Mouse (Mus musculus): ENCODE data around the gene Pus7l. TPM values are rescaled to one million over a fixed set of nuclear protein-coding genes. Genes with fewer than 3 reads are reported as not detected.

Gene Pus7l
- polyA plus RNA-seq, 1 experiment: not detected

DNA sequence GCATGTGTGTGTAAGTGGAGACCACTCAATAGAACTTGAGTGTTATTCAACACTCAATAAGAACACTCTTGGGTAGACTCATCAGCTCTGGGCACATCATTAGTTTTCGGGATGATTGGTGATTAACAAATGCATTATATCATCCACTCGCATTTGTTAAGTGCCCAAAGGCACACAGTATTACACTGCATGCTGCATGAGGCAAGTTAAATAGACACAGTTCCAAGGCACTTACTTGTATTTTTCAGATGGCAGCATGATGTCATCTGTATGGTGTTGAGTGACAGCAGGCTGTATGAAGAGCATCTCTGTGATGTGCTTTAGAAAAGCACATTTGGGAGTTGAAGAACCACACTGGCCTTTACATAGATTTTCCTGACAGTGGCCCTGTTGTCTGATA, 60.8 kb downstream of the Pus7l start:
- H3K4me3 ChIP-seq (ENCODE audit: insufficient read depth, low read depth, low read length): no peak overlapping the region
- TF ChIP-seq CTCF (IDR thresholded peaks at IDR 0.05; ENCODE audit: insufficient read depth, low read depth, low read length): no peak
- H3K27ac ChIP-seq (ENCODE audit: insufficient read depth, low read depth, low read length): no peak overlapping the region
- WGBS: 61% methylated on average over 2 of the region's 2 CpGs
- H3K4me1 ChIP-seq (ENCODE audit: control insufficient read depth, insufficient read depth, low read length): no peaks in the 10 kb centered on the region

DNA sequence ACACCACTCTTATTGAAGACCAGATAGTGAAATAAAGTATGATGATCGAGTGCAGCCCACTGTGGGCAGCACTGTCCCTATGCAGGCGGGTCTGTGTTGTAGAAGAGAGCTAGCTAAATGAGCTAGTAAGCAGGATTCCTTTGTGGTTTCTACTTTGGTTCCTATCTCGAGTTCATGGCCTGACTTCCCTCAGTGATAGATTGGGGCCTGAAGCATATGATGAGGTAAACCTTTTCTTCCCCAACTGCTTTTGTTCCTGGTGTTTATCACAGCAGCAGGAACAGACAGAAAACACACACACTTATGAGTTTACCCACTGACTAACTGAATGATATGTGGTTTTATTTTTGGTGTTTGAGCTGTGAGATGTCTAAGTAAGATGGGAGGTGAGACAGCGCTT, 62.6 kb downstream of the Pus7l start:
- no peak overlapping the region for H3K4me3 ChIP-seq (ENCODE audit: insufficient read depth, low read depth, low read length)
- no peak for TF ChIP-seq CTCF (IDR thresholded peaks at IDR 0.05; ENCODE audit: insufficient read depth, low read depth, low read length)
- TF ChIP-seq POLR2A (IDR thresholded peaks at IDR 0.05; ENCODE audit: insufficient read depth, low read depth, low read length): no peak
- WGBS: 95% methylated on average over 4 of the region's 4 CpGs
- H3K4me1 ChIP-seq (ENCODE audit: control insufficient read depth, insufficient read depth, low read length): no peaks in the 10 kb centered on the region
- no peak overlapping the region for H3K27ac ChIP-seq (ENCODE audit: insufficient read depth, low read depth, low read length)

DNA sequence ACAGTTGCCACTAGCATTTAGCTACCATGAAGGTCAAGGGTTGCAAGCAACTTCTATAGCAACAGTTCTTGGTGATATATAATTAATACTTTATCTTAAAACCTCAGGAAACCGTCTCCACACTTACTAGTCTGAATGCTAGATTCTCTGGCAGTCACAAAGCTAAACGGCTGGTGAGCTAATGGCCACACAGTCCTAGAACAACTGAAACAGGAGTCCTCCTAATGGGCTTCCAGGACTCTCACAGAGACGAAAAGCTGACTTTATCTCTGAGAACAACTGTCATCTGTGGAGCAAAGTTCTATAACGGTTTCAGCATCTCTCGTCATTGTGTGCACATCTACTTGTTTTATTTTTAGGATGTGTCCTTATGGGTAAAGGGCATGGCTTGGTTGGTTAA, 63.1 kb downstream of the Pus7l start:
- Histone ChIP-seq H3K4me1 (ENCODE audit: control insufficient read depth, insufficient read depth, low read length) (no peaks in the 10 kb centered on the region), H3K4me3 (ENCODE audit: insufficient read depth, low read depth, low read length) (no peak overlapping the region), H3K27ac (ENCODE audit: insufficient read depth, low read depth, low read length) (no peak overlapping the region)
- 82% methylated on average over 5 of the region's 5 CpGs for WGBS
- no peak for TF ChIP-seq CTCF (IDR thresholded peaks at IDR 0.05; ENCODE audit: insufficient read depth, low read depth, low read length)
- no peak for TF ChIP-seq POLR2A (IDR thresholded peaks at IDR 0.05; ENCODE audit: insufficient read depth, low read depth, low read length)

DNA sequence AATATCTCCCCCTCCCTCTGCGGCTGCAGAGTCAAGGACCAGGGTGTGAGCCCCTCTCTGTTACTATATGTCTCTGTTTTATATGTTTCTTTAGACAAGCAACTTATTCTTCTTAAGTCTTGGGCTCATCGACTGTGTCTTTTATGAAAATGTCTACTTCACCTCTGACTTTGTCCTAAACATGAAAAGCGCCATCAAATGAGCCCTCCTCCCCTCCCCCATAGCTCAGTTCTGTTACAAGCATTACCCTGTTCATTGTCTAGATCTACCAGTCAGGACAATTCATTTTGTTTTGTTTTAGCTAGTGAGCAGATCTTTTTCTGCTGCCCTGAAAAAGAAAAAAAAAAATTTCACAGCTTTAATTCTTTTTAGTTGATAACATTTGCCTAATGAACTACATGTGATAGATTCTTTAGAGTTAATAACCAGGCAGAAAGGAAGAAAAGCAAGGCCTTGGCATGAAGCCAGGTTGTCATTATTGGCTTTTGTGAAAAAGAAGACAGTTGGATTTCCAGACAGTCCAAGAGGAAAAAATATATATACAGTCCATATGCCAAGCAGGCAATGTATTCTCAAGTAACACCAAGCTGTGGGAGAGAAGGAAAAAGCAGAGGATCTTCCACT, 63.7 kb downstream of the Pus7l start:
- 69% methylated on average over 3 of the region's 3 CpGs for WGBS
- TF ChIP-seq POLR2A (IDR thresholded peaks at IDR 0.05; ENCODE audit: insufficient read depth, low read depth, low read length) (no peak), CTCF (IDR thresholded peaks at IDR 0.05; ENCODE audit: insufficient read depth, low read depth, low read length) (no peak)
- Histone ChIP-seq H3K4me3 (ENCODE audit: insufficient read depth, low read depth, low read length) (no peak overlapping the region), H3K27ac (ENCODE audit: insufficient read depth, low read depth, low read length) (no peak overlapping the region), H3K4me1 (ENCODE audit: control insufficient read depth, insufficient read depth, low read length) (no peaks in the 10 kb centered on the region)

DNA sequence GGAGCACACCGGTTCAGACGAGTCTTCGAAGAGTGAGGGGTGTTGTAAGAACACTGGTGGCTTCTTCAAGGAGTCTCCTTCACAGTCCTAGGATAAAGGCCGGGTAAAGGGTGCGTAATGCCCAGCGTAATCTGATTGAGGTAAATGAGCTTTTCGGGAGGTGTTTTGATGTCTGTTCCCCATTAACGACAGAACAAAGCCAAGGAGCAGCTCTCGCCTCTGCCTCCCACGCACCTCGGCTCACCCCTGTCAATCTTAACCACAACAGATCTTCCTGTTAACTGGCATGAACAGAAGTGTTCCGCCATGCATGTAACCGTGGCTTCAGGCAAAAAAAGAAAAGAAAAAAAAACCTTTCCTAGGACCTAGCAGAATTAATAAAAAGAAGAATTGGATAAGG, 64.6 kb downstream of the Pus7l start:
- no peak overlapping the region for H3K27ac ChIP-seq (ENCODE audit: insufficient read depth, low read depth, low read length)
- no peak for TF ChIP-seq POLR2A (IDR thresholded peaks at IDR 0.05; ENCODE audit: insufficient read depth, low read depth, low read length)
- TF ChIP-seq CTCF (IDR thresholded peaks at IDR 0.05; ENCODE audit: insufficient read depth, low read depth, low read length): no peak
- no peak overlapping the region for H3K4me3 ChIP-seq (ENCODE audit: insufficient read depth, low read depth, low read length)
- 64% methylated on average over 13 of the region's 13 CpGs for WGBS
- no peaks in the 10 kb centered on the region for H3K4me1 ChIP-seq (ENCODE audit: control insufficient read depth, insufficient read depth, low read length)

DNA sequence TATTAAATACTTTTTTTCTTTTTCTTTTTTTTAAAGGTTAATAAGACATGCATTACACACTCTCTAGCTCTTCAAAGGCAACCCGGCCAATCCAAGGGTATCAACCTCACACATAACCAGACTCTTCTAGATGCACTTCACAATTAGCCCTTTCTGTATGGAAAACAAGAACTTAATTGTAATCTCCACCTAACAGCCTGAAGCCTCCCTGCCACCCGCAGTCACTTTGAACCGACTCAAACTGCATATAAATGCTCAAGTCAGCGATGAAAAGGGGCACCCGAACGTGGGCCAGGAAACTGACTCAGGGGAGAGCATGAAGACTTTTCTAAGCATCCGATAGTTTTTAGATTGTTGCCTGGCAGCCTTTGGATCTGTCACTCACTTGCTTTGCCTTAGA, 66.1 kb downstream of the Pus7l start:
- 39% methylated on average over 7 of the region's 7 CpGs for WGBS
- no peak overlapping the region for H3K4me3 ChIP-seq (ENCODE audit: insufficient read depth, low read depth, low read length)
- no peaks in the 10 kb centered on the region for H3K4me1 ChIP-seq (ENCODE audit: control insufficient read depth, insufficient read depth, low read length)
- H3K27ac ChIP-seq (ENCODE audit: insufficient read depth, low read depth, low read length): no peak overlapping the region
- TF ChIP-seq POLR2A (IDR thresholded peaks at IDR 0.05; ENCODE audit: insufficient read depth, low read depth, low read length) (no peak), CTCF (IDR thresholded peaks at IDR 0.05; ENCODE audit: insufficient read depth, low read depth, low read length) (no peak)

DNA sequence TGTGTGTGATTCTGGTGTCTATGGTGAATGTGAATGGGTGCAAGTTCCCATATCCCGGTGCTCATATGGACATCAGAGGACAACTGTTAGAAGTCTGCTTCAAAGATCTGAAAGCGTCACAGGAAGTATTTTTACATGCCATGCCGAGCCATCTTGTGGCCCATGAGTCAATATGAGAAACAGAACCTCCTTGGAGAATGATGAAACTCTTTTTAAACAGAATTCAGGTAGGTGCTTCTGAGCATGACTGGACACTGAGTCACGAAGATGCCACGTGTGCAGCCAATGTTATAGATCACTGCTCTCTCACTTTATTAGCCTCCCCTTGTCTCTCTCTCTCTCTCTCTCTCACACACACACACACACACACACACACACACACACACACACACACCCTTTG, 67.4 kb downstream of the Pus7l start:
- TF ChIP-seq POLR2A (IDR thresholded peaks at IDR 0.05; ENCODE audit: insufficient read depth, low read depth, low read length): no peak
- no peak for TF ChIP-seq CTCF (IDR thresholded peaks at IDR 0.05; ENCODE audit: insufficient read depth, low read depth, low read length)
- no peaks in the 10 kb centered on the region for H3K4me1 ChIP-seq (ENCODE audit: control insufficient read depth, insufficient read depth, low read length)
- H3K4me3 ChIP-seq (ENCODE audit: insufficient read depth, low read depth, low read length): no peak overlapping the region
- no peak overlapping the region for H3K27ac ChIP-seq (ENCODE audit: insufficient read depth, low read depth, low read length)
- 92% methylated on average over 5 of the region's 5 CpGs for WGBS

Other genes starting within 250 kb of the Pus7l start
- gene Adamts20, start 78.1 kb downstream of the Pus7l start, polyA plus RNA-seq (2012; ENCODE audit: insufficient read depth, insufficient read length, low replicate concordance, missing spikeins): not detected in 2 replicates
- not detected in 2 replicates for gene Irak4, start 96 bp upstream of the Pus7l start, polyA plus RNA-seq (2012; ENCODE audit: insufficient read depth, insufficient read length, low replicate concordance, missing spikeins)
- gene Twf1, start 46.3 kb upstream of the Pus7l start, polyA plus RNA-seq (2012; ENCODE audit: insufficient read depth, insufficient read length, low replicate concordance, missing spikeins): not detected in 2 replicates
- not detected in 2 replicates for gene Tmem117, start 85.7 kb upstream of the Pus7l start, polyA plus RNA-seq (2012; ENCODE audit: insufficient read depth, insufficient read length, low replicate concordance, missing spikeins)